Mouse (Mus musculus) small intestine, adult 2 months (tissue): ENCODE results near the gene Wnt7a.
A peak's percentile ranks its signal among the peaks of the same experiment; 100 is the strongest.

Experiments used
- CTCF ChIP-seq: fragments of 200-500 bp; IDR thresholded peaks from 2 replicates; pipeline ENCODE4 v1.5.1; 2012; ENCODE audit warnings: low read depth, mild to moderate bottlenecking, control low read depth, inconsistent platforms, low read length, moderate library complexity, mixed read lengths; ENCODE audit not compliant: insufficient replicate concordance, insufficient read length; ENCODE audit errors: extremely low read depth
- POLR2A ChIP-seq: fragments of 200-500 bp; IDR thresholded peaks from 2 replicates; pipeline ENCODE4 v1.6.1; 2012; ENCODE audit warnings: low read depth, mild to moderate bottlenecking, control low read depth, inconsistent platforms, low read length, moderate library complexity

DNA sequence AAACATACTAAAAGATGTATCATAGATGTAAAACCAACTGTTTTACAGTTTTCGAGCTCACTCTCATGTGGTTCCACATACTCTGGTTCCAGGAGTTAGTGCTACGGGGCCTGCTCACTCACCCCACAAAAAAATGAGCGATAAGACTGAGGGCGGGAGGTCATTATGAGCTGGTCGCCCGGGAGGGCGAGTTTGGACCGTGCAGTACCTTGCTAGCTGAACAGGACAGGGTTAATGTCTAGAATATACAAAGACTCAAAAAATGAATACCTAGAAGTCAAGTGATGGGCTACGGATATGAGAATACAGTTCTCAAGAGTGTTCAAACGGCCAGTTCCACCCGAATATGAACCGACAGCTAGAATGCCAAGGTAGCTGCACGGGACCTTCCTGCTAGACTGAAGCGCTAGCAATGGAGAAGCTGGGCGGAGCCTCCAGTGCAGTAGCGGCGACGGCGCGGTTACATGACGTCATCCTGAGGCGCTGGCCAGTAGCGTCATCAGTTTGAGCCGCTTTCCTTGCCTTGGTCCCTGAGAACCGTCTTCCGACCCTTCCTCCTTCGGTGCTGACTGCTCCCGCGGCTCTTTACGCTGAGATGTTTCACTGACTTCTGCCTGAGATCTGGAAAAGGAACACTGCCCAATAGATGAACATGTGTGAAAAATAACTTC is 29.4 kb upstream of the Wnt7a start:
- TF ChIP-seq POLR2A: peak; percentile 68; the same call in 1 of the 2 replicates
- no peak for TF ChIP-seq CTCF
